Mouse (Mus musculus) cerebellum, postnatal 36 days (tissue): ENCODE measurements around the gene Gm10100.
A peak's percentile ranks its signal among the peaks of the same experiment; 100 is the strongest.
"Not testable (repeated sequence)": the region's sequence is repeated elsewhere in the genome, so short reads cannot be mapped to it uniquely, and the experiment has no call there.

Source experiments
- DNase-seq, 2 experiments: peaks; one replicate each; pipeline ENCODE4 v3.0.0; 2021 to 2022; ENCODE audit warnings: mixed read lengths in 2 of 2

Gene Gm10100

DNA sequence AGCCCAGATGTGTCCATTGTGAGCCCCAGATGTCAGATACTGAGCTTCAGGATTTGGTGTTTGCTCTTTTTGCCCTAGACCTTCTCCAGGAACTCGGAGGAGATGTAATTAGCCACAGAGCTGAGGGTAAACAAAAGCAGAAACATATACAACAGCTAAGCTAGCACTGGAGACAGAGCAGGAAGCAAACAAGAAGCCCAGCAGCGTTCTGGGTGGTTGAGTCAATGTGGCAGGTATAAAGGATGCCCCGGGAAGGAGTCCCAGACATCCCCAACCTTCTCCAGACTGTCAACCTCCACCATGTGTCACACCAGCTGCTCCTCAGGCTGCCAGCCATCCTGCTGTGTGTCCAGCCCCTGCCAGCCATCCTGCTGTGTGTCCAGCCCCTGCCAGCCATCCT, at the start of gene Gm10100:
Gene Gm10100 (plus strand): TSS at position 301 of the 400 bp plus-strand sequence.
- peak; percentile 4 to 15 for DNase-seq

DNA sequence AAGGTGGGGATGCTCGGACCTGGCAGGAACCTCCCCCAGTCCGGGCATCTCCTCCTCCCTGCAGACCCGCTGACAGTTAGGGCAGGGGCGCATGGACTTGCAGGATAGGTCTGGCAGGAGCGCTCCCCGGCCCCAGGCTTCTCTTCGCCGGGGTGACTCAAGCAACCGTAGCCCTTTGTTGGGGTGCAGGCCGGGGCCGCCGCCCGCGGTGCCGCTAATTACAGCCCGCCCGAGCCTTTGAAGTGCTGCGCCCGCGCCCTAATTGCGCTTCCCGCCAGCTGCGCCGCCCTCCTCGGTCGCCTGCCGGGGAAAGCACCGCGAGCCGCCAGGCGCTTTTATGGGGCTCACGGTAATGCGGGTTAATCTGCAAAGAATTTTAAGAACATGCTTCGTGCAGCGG, 48.7 kb upstream of the Gm10100 start:
- DNase-seq, result no peak

DNA sequence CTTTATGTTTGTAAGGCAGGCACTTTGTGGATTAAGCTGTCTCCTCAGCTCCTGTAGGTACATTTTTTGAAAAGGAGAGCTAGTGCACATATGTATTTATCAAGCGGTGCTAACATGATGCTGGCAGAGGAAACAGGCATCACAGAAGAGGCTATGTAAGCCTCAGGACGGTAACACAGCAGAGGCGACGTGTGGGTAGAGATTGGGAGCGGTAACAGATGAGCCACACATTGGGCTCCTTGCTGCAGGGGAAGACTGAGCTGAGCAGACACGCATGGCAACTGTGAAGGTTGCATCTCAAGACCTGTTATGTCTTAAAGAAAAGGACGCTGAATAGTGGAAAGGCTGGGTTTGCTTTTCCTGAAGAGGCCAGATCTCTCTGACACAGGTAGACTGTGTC, 43.3 kb upstream of the Gm10100 start:
- DNase-seq, result no peak

DNA sequence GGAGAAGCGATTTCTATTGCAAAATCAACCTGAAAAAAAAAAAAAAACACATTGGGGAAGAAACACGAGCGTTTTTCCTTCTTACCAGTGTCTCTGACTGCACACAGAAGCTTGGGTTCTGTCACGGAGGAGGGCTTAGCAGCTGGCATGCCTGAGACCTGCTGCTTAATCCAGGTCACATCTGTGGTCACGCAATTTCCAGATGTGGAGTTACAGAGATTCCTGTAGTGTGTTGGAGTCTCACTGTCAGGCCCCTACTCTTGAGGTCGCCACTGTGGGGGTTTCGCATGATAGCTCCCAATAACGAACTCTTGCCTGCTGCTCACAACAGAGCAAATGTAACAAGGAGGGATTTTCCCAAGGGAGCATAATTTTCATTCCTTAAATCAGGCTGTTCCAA, 42.1 kb upstream of the Gm10100 start:
- no peak for DNase-seq

DNA sequence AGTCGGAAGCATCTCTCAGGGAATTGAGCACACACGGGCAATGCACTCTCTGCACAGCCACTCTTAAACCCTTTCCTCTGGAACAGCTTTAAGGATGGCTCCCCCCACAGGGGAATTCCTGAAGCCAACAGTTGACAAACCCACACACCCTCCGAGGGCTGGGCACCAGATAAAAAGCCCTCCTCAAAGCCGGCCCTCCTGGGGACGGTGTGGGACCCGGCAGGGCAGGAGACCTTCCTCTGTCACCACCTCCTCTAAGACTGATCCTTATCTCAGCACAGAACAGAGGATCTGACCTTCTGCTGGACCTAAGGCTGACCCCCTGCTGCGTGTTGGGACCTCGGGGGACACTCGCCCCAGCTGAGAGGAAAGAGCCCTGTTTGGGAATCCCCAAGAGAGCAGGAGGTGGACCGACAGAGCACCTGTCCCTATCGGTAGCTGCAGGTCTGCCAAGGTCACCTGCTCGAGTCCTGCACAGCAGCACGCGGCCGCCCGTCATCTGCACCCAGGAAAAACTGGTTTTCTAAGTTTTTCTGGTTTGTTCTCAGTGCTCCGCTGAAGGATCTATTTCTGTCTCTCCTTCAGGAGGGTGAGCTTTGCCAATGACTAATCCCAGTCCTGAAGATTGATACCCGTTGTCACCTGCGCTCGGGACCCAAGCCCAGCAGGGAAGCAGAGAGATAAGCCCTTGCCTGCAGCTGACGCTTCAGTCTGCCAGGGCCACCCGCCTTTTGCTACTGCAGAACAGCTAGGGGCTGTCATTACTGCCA, 40.2 kb upstream of the Gm10100 start, which contains the start of gene Tspear:
Gene Tspear (plus strand): TSS at position 675 of the 770 bp plus-strand sequence.
- DNase-seq, result no peak

DNA sequence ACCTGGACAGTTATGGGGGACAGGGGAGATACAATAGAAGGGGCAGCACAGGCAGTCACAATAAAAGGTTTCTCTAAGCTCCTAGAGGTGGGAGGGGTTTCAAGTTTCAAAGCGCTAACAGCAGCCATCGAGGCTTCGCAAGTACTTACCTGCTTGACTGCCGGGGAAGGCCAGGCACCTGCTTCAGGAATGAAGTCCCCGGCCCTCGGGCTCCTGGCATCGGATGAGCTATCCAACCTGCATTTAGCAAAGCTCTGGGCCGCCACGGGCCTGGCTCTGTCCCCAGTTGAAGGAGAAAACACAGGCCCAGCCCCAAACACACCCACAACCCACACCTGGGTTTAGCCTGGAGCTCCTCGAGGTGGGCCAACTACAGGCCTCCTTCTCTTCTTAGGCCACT, 39.3 kb upstream of the Gm10100 start:
- no peak for DNase-seq

DNA sequence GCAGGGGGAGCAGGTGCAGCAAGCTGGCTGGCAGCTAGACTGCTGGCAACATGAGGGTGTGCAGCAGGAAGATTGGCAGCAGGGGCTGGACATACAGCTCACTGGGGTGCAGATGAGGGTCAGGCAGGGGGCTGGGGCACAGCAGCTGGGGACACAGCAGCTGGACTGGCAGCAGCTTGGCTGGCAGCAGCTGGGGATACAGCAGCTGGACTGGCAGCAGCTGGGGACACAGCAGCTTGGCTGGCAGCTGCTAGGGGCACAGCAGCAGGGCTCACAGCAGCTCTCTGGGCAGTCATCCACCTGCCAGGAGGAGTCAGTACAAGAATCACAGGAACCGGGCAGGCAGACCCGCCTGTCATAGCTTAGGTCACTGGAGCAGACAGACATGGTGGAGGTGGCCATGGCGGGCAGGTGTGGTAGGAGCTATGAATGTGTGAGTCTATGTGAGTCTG, 35.9 kb upstream of the Gm10100 start, which contains the start of gene Gm19402:
Gene Gm19402 (minus strand): TSS at position 402 of the 452 bp plus-strand sequence.
- DNase-seq, result not testable (repeated sequence)

DNA sequence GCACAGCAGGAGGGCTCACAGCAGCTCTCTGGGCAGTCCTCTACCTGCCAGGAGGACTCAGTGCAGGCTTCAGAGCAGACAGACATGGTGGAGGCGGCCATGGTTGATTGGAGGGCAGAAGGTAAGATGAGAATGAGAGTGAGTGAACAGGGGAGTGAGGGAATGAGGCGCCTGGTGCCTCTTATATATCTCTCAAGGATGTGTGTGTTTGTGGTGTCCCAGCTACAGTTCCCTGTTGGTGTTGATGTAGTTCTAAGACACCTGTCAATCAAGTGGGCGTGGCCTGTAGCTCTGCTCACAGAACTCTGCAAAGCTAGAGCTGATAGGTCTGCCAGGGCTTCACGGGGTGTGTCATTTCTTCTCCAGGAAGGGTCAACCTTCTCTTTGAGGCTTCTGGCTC, 29.2 kb upstream of the Gm10100 start, which contains the start of gene Gm9508:
Gene Gm9508 (minus strand): TSS at position 101 of the 400 bp plus-strand sequence.
- no peak for DNase-seq

DNA sequence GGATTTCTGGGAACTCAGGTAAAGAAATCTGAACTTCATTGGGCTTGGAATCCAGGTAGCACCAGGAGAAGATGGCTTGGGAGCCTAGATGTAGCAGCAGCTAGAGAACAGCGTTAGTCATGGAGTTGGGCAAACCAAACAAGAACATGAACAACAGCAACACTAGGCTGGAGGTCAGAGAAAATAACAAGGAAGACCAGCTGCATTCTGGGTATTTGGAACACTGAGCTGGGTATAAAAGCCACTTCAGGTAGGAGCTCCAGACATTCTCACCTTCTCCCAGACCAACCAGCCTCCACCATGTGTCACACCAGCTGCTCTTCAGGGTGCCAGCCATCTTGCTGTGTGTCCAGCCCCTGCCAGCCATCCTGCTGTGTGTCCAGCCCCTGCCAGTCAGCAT, 20.0 kb upstream of the Gm10100 start, which contains the start of gene Gm10272:
Gene Gm10272 (plus strand): TSS at position 301 of the 400 bp plus-strand sequence.
- no peak for DNase-seq

DNA sequence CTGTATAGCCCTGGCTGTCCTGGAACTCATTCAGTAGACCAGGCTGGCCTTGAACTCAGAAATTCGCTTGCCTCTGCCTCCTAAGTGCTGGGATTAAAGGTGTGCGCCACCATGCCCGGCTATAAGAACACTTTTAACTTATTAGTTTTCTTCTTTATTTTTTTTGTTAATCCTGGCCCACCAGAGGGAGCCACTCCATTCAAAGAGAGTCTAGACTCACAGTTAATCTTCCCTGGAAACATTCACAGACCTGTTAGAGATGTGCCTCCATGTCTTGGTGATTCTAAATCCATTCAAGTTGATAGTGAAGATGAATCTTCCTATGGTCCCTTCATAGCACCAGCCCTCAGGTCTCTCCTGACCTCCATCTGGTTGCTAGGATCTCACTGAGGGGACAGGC, 16.5 kb upstream of the Gm10100 start:
- no peak for DNase-seq

DNA sequence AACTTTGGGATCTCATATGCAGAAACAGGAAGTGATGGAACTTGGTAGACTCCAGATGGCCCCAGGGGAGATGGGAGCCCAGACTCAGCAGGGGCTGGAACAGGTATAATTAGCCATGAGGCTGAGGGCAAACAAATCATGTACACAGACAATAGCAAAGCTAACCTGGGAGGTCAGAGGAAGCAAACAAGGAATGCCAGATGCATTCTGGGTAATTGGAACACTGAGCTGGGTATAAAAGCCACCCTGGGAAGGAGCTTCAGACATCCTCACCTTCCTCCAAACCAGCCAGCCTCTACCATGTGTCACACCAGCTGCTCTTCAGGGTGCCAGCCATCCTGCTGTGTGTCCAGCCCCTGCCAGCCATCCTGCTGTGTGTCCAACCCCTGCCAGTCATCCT, 15.1 kb upstream of the Gm10100 start, which contains the start of gene Gm10024:
Gene Gm10024 (plus strand): TSS at position 301 of the 400 bp plus-strand sequence.
- DNase-seq, result not testable (repeated sequence)

DNA sequence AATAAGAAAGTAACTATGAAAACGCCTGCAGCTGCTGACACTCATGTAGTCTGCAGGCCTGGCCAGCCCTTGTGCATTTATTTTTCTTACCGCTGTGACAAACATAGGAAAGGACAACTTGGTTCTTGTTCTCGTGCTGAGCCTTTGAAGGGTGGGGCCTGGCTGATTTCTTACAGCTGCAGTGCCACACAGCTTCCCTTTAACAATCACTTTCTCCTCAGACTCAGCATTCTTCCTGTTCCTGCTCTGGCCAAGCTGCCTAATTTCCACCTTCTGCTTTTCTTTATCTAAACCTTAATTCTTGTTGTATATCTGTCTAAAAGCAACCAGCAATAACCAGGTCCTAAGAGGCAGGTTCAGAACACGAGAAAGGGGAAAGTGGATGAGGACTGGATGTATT, 12.6 kb upstream of the Gm10100 start:
- no peak for DNase-seq

DNA sequence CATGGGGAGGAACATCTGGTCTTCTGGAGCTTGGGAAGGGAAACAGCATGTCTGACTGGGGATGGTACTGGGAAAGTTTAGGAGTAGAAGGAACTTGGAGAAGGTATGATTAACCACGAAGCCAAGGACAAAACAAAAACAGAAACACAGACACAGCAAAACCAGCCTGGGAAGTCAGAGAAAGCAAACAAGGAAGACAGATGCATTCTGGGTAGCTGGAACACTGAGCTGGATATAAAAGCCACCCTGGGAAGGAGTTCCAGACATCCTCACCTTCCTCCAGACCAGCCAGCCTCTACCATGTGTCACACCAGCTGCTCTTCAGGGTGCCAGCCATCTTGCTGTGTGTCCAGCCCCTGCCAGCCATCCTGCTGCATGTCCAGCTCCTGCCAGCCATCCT, 10.8 kb upstream of the Gm10100 start, which contains the start of gene Gm10142:
Gene Gm10142 (plus strand): TSS at position 301 of the 400 bp plus-strand sequence.
- DNase-seq, result no peak

DNA sequence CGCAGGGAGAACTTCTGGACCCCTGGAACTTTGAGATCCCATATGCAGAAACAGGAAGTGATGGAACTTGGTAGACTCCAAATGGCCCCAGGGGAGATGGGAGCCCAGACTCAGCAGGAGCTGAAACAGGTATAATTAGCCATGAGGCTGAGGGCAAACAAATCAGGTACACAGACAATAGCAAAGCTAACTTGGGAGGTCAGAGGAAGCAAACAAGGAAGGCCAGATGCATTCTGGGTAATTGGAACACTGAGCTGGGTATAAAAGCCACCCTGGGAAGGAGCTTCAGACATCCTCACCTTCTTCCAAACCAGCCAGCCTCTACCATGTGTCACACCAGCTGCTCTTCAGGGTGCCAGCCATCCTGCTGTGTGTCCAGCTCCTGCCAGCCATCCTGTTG, 6.0 kb upstream of the Gm10100 start, which contains the start of gene Krtap12-1:
Gene Krtap12-1 (plus strand): TSS at position 301 of the 400 bp plus-strand sequence.
- DNase-seq, result not testable (repeated sequence)

DNA sequence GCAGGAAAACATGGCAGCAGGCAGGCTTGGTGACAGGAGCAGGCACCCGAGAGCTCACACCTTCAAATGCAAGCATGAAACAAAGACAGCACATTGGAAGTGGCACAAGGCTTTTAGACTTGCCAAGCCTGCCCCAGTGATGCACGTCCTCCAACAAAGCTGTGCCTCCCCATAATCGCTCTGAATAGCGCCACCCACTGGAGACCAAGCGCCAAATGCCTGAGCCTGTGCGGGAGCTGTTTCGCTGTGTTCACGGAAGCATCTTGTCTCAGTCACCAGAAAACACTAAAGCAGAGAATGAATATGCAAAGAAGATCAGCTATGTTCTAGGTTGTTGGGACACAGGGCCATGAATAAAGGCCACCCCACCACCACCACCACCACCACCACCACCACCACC, 1.4 kb upstream of the Gm10100 start:
- DNase-seq, result no peak

DNA sequence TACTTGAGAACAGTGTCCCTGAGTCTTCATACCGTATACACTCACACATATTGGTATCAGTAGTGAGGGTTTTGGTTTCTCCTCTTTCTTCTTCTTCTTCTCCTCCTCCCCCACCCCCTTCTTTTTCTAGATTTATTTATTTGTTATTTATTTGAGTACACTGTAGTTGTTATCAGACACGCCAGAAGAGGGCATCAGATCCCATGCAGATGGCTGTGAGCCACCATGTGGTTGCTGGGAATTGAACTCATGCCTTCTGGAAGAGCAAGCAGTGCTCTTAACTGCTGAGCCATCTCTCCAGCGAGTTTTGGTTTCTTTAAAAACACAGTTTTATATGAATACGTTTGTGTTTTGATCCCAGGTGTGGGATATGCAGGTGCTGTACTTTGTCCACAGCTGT, 2.0 kb downstream of the Gm10100 start:
- no peak for DNase-seq

DNA sequence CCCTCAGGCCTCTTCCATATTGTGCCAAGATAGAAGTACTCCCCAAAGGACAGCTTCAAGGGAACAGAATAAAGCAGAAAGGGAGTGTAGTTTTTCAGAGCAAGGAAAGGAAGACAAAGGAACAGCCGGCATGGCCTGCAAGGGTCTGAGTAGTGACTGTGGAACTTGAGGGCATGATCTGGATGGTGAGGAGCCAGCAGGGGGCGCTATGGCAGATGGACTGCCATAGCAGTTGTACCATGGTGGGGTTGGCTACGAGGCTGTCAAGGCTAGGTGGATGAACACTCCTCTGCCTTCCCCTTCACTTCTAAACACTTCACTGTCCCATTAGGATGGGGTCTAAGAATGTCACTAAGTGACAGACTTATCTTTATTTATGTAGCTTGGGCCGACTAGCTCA, 3.0 kb downstream of the Gm10100 start:
- no peak for DNase-seq

DNA sequence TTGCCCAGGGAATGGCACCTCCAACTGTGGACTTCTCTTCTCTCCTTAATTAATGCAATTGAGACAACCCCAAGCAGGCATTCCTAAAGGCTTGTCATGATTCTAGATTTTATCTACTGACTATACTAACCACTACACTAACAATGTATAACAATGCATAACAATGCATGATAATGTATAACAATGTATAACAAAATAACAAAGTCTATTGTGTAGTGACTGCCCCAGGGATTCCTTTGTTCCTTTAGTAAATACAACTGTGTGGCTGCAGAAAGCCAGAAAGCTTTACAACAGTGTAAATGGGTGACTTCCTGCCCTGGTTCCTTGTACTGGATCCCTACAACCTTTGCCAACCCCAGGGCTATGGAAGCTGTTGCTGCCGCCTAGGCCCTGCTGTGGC, 9.6 kb downstream of the Gm10100 start:
- DNase-seq, result no peak

DNA sequence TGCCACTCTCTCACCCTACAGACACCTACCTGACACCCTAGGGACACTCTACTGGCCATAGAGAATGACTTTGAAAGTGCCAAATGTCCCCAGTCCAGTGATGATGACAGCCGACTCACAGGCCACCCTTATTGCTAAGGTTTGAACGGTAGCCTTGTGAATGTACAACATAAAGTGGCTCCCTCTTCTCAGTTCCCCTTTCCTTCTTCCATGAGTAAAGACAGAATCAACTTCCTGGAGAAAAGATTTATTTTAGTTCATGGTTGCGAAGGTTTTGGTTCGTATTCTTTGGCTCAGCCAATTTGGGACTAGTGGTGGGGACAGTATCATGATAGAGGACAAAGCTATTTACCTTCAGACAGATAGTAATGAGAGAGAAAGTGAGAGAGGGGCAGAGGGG, 12.6 kb downstream of the Gm10100 start:
- DNase-seq, result no peak

DNA sequence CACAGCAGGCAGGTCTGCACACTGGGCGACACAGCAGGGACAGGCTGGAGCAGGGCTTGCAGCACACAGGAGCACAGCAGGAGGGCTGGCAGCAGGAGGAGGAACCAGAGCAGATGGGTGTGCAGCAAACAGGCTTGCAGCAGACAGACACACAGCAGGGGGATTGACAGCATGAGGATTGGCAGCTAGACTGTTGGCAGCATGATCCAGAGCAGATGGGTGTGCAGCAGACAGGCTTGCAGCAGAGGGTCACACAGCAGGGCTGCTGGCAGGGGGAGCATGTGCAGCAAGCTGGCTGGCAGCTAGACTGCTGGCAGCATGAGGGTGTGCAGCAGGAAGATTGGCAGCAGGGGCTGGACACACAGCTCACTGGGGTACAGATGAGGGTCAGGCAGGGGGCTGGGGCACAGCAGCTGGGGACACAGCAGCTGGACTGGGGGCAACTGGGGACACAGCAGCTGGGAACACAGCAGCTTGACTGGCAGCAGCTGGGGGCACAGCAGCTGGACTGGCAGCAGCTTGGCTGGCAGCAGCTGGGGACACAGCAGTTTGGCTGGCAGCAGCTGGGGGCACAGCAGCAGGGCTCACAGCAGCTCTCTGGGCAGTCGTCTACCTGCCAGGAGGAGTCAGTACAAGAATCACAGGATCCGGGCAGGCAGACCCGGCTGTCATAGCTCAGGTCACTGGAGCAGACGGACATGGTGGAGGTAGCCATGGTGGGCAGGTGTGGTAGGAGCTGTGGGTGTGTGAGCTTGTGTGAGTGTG, 15.8 kb downstream of the Gm10100 start, which contains the start of gene Gm18596:
Gene Gm18596 (minus strand): TSS at position 715 of the 765 bp plus-strand sequence.
- DNase-seq, result peak in 1 of 2 experiments; percentile 8

DNA sequence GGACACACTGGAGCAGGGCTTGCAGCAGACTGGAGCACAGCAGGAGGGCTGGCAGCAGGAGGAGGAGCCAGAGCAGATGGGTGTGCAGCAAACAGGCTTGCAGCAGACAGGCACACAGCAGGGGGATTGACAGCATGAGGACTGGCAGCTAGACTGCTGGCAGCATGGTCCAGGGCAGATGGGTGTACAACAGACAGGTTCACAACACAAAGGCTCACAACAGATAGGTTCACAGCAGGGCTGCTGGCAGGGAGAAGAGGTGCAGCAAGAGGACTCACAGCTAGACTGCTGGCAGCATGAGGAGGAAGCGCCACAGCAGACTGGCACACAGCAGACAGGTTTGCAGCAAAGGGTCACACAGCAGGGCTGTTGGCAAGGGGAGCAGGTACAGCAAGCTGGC, 24.4 kb downstream of the Gm10100 start:
- DNase-seq, result peak; percentile 8 to 12

DNA sequence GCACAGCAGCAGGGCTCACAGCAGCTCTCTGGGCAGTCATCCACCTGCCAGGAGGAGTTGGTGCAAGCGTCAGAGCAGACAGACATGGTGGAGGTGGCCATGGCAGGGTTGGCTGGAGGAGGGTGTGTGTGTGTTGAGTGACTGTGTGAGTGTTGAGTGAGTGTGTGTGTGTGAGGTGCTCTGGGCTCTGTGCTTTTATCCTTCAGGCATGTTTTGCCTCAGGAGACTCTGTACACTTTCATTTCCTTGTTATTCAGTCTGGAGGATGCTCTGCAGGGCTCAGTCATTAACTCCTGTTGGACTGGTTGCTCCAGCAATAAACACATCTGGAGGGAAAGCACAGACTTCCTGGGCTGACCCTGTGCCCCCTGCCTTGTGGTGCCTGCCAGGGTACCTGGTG, 25.0 kb downstream of the Gm10100 start, which contains the start of gene Gm9736:
Gene Gm9736 (minus strand): TSS at position 101 of the 400 bp plus-strand sequence.
- DNase-seq, result not testable (repeated sequence)

DNA sequence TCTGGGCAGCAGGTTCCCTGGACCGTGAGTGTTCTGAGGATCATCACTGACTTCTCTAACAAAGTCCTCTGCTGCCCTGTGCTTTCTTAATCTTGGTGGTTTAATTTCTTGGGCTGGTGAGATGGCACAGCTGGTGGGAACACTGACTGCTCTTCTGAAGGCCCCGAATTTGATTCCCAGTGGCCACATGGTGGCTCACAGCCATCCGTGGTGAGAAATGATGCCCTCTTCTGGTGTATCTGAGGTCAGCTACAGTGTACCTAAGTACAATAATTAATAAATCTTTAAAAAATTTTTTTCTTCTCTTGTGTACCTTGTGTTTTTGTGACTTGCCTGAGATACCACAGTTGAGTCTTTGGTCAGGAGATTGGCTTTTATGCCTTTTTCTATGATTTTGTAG, 26.0 kb downstream of the Gm10100 start:
- DNase-seq, result not testable (repeated sequence)
